Mouse (Mus musculus) lung, embryonic 16.5 days (tissue): ENCODE measurements at regions not wholly inside any gene's neighbourhood (a gene's known extent, or its start where the extent isn't known, plus 50 kb on each side); places are given as distances from the start of the nearest gene placed in this dataset.

Experiments used
- ATAC-seq: fragments of 200-750 bp; cut with Nextera tagmentation; 2 replicates; pipeline ENCODE4 v1.8.0; 2017; ENCODE audit warnings: low read depth, mild to moderate bottlenecking, moderate library complexity
- H3K27ac ChIP-seq: fragments of 300-500 bp; sonication (generic); 2 replicates; pipeline ENCODE4 v1.5.1; 2014; ENCODE audit warnings: mild to moderate bottlenecking, control low read depth, low read length
- H3K27me3 ChIP-seq: fragments of 300-500 bp; sonication (generic); 2 replicates; pipeline ENCODE4 v1.6.1; 2014; ENCODE audit warnings: low read depth, low read length, mixed read lengths; ENCODE audit not compliant: control insufficient read depth, insufficient read depth
- H3K36me3 ChIP-seq: fragments of 300-500 bp; sonication (generic); 2 replicates; pipeline ENCODE4 v1.6.1; 2014; ENCODE audit warnings: low read length; ENCODE audit not compliant: control insufficient read depth, insufficient read depth
- H3K4me1 ChIP-seq: fragments of 300-500 bp; sonication (generic); replicated peaks from 2 replicates; pipeline ENCODE4 v1.6.1; 2014; ENCODE audit warnings: low read length, mixed read lengths; ENCODE audit not compliant: control insufficient read depth, insufficient read depth
- H3K4me2 ChIP-seq: fragments of 300-500 bp; sonication (generic); 2 replicates; pipeline ENCODE4 v1.6.1; 2014; ENCODE audit warnings: low read depth, low read length, control low read depth
- H3K4me3 ChIP-seq: fragments of 300-500 bp; sonication (generic); 2 replicates; pipeline ENCODE4 v1.5.1; 2014; ENCODE audit warnings: mild to moderate bottlenecking, low read length, control low read depth
- H3K9ac ChIP-seq: fragments of 300-500 bp; sonication (generic); 2 replicates; pipeline ENCODE4 v1.6.1; 2014; ENCODE audit warnings: low read length, control low read depth
- H3K9me3 ChIP-seq: fragments of 300-500 bp; sonication (generic); 2 replicates; pipeline ENCODE4 v1.6.1; 2016; ENCODE audit warnings: low read length; ENCODE audit not compliant: control insufficient read depth
- WGBS: fragments of 180-500 bp; shearing (Covaris S2); extraction: QIAGEN DNeasy Blood & Tissue Kit; methylation state at CpG from one replicate; pipeline ENCODE4 v1.1.7; 2014; 5-methylcytosine and 5-hydroxymethylcytosine counted together

DNA sequence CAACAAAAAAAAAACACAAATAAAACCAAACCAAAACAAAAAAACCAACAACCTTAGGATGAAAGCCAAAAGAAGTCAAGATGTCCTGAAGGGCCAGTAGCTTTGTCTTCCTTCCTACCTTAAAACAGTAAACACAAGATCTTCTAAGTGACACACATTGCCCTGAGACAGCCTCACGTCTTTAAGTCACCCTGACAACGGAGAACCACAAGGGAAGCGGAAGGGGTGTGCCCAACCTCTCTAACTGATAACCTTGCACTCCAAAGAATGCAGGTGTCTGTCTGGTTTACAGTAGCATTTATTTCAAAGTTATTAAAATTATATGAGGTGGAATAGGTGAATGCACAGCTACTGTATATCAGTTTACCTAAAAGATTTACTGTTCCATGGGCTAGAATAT lies 105.7 kb upstream of the Pcgf5 start:
- no peak overlapping the region for H3K4me3 ChIP-seq
- H3K4me2 ChIP-seq, result no peak overlapping the region
- H3K36me3 ChIP-seq, result no peaks in the 10 kb centered on the region
- no peak for ATAC-seq
- H3K9me3 ChIP-seq, result no peaks in the 10 kb centered on the region
- H3K4me1 ChIP-seq, result no peaks in the 10 kb centered on the region
- no peak overlapping the region for H3K27ac ChIP-seq
- WGBS, result 73% methylated on average over 3 of the region's 3 CpGs
- H3K27me3 ChIP-seq, result no peaks in the 10 kb centered on the region
- no peak overlapping the region for H3K9ac ChIP-seq

DNA sequence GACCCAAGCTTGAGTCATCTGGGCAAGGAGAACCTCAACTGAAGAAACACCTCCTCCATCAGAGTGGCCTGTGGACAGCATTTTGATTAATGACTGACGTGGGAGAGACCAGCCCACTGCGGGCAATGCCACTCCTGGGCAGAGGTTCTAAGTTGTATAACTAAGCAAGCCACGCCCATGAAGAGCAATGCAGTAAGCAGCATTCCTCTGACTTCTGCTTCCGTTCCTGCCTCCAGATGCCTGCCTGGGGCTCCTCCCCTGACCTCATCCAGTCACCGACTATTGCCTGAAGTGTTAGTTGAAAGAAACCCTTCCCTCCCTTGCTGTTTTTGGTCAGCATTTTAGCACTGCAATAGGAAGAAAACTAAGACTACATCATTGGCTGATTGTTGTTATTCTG lies 105.2 kb upstream of the Pcgf5 start:
- no peak for ATAC-seq
- Histone ChIP-seq H3K27ac (no peak overlapping the region), H3K27me3 (no peaks in the 10 kb centered on the region), H3K4me2 (no peak overlapping the region), H3K4me1 (no peaks in the 10 kb centered on the region), H3K9ac (no peak overlapping the region), H3K9me3 (no peaks in the 10 kb centered on the region), H3K36me3 (no peaks in the 10 kb centered on the region), H3K4me3 (no peak overlapping the region)
- 56% methylated on average over 5 of the region's 5 CpGs for WGBS

DNA sequence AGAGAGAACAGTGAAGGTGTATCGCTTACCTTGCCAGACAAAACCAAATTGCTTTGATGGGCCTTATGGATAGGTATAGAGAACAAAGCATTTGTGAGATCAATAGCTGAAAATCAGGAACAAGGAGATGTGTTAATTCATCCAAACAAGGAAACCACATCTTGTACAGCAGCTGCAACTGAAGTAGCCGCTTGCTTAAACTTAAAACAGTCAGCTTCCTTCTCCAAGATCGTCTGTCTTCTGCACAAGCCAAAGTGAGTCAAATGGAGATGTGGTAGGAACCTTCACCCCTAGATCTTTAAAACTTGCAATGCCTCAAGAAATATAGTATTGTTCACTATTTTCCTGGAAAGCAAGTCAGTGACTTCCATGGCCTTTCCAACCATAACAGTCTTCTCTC lies 95.6 kb upstream of the Pcgf5 start:
- H3K36me3 ChIP-seq, result no peaks in the 10 kb centered on the region
- H3K27ac ChIP-seq, result no peak overlapping the region
- WGBS, result 80% methylated on average over 3 of the region's 3 CpGs
- no peak overlapping the region for H3K4me2 ChIP-seq
- no peak overlapping the region for H3K4me3 ChIP-seq
- H3K27me3 ChIP-seq, result no peaks in the 10 kb centered on the region
- no peaks in the 10 kb centered on the region for H3K9me3 ChIP-seq
- no peaks in the 10 kb centered on the region for H3K4me1 ChIP-seq
- H3K9ac ChIP-seq, result no peak overlapping the region
- ATAC-seq, result no peak

DNA sequence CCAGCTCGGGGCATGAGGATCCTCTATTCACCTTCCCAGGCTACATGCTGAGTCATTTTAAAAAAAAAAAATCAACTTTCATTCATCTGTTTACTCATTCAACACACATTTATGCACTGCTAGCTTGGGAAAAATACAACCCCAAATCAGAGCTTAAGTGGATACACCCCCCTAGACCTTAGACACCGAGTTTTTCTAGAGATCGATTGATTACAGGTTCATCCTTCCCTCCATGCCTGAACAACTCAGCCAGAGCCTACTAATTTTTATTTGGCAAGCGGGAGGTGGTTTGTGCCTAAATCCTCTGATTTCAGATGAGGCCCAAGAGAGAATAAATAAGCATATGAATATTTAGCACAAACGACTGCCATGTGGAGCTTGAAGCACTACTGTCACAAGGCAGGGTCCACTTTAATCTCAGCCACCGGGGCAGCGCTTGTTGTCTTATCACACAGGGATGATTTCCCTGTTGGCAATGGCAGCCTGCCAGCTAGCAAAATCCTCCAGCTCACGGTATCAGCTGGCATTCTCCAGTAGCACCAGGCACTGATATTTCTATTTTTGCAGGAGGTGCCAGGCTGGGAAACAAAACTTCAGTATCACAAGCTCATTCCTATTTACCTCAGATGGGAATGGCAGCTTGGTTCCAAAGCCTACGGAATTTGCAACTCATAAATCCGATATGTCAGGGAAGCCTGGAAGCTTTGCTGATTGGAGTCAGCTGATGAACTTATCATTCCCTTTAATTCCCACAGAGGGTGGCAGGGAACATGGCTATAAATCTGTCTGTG lies 90.2 kb upstream of the Pcgf5 start:
- no peak overlapping the region for H3K4me2 ChIP-seq
- no peak overlapping the region for H3K27ac ChIP-seq
- H3K27me3 ChIP-seq, result no peaks in the 10 kb centered on the region
- WGBS, result 43% methylated on average over 10 of the region's 10 CpGs
- no peak overlapping the region for H3K4me3 ChIP-seq
- H3K9ac ChIP-seq, result no peak overlapping the region
- no peaks in the 10 kb centered on the region for H3K4me1 ChIP-seq
- no peaks in the 10 kb centered on the region for H3K36me3 ChIP-seq
- H3K9me3 ChIP-seq, result no peaks in the 10 kb centered on the region
- no peak for ATAC-seq

DNA sequence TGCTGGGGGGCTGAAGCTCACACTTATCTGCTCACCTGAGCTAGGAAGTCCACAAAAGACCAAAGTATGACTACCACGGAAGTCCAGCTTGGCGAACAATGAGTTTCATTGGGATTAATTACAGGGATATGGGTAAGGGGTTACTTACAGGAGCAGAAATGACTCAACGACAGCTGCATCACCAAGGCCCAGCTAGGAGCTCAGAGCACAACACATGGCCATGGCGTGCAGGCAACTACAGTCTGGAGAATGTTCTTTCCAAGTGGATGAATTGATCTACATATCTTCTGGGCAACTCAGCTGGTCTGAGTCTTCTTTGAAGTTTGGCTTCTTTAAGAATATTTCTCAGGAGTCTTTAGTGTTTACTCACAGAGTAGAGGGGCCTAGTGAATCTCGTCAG lies 86.3 kb upstream of the Pcgf5 start:
- Histone ChIP-seq H3K9ac (no peak overlapping the region), H3K9me3 (no peaks in the 10 kb centered on the region), H3K4me3 (no peak overlapping the region), H3K4me1 (0 out of 2 replicates have a peak, but pooled peaks cover 3% of the 10 kb centered on the region), H3K36me3 (no peaks in the 10 kb centered on the region), H3K27ac (no peak overlapping the region), H3K4me2 (no peak overlapping the region), H3K27me3 (no peaks in the 10 kb centered on the region)
- no peak for ATAC-seq
- 74% methylated on average over 5 of the region's 5 CpGs for WGBS

DNA sequence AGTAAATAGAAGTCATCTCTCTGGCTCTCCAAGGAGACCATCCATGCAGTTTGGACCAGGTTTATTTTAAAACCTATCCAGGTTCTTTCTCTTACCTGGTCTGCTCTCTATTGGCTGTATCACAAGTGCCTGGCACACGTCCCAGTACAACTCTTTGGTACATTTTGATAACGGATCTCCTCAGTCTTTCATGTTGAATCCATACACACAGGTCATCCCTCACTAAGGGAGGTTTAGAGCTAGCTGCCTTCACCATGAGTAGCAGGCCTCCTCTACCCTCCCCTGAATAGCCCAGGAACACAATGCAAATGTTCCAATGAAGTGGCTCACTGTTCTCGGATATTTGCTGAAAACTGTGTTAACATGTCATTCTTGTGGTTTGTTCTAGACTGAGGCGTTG lies 84.2 kb upstream of the Pcgf5 start:
- Histone ChIP-seq H3K4me2 (no peak overlapping the region), H3K27ac (no peak overlapping the region), H3K9me3 (no peaks in the 10 kb centered on the region), H3K9ac (no peak overlapping the region), H3K4me1 (0 out of 2 replicates have a peak, but pooled peaks cover 3% of the 10 kb centered on the region), H3K36me3 (no peaks in the 10 kb centered on the region), H3K4me3 (no peak overlapping the region), H3K27me3 (no peaks in the 10 kb centered on the region)
- WGBS, result 50% methylated on average over 4 of the region's 4 CpGs
- ATAC-seq, result no peak

DNA sequence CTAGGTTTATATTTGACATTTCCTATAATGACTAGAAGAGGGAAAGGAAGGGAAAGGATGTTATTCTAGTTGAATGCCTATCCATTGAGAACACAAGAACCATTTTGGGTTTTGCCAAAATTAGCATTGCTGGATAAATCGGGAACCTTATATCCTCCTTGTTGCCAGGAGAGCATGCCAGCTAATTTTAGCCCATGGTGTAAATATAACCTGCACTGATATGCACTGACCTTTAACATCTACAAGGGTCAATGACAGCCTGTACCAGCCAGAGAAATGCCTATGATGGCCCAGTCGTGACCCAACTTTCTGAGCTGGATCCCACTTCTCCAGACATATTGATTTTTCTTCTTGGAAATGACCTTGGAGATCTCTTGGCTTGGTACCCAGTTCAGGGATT lies 83.7 kb upstream of the Pcgf5 start:
- ATAC-seq, result no peak
- no peak overlapping the region for H3K4me2 ChIP-seq
- no peak overlapping the region for H3K9ac ChIP-seq
- H3K27me3 ChIP-seq, result no peaks in the 10 kb centered on the region
- H3K27ac ChIP-seq, result no peak overlapping the region
- H3K9me3 ChIP-seq, result no peaks in the 10 kb centered on the region
- H3K4me3 ChIP-seq, result no peak overlapping the region
- no peaks in the 10 kb centered on the region for H3K36me3 ChIP-seq
- H3K4me1 ChIP-seq, result 0 out of 2 replicates have a peak, but pooled peaks cover 3% of the 10 kb centered on the region
- WGBS, result 64% methylated on average over 2 of the region's 2 CpGs

DNA sequence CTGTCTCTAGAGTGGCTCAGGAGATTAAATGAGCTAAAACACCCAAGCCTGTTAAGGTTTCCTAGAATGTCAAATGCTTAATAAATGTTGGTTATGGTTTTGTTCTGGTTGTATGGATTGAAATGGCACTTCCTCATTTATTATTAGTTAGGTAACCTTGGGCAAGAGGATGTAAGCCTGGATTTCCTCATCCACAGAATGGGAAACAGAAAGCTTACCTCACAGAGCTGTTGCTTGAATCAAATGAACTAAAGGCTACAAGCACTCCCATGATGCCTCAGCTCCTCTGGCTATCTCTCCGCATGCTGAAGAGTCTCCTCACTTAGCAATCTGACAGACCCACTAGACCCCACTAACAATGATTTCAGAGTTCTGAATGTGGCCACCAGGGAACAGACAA lies 82.8 kb upstream of the Pcgf5 start:
- H3K9me3 ChIP-seq, result no peaks in the 10 kb centered on the region
- no peak overlapping the region for H3K4me2 ChIP-seq
- no peak overlapping the region for H3K9ac ChIP-seq
- H3K4me1 ChIP-seq, result 0 out of 2 replicates have a peak, but pooled peaks cover 3% of the 10 kb centered on the region
- H3K27me3 ChIP-seq, result no peaks in the 10 kb centered on the region
- no peak overlapping the region for H3K27ac ChIP-seq
- WGBS, result 91% methylated on average over 1 of the region's 1 CpGs
- no peak for ATAC-seq
- H3K36me3 ChIP-seq, result no peaks in the 10 kb centered on the region
- H3K4me3 ChIP-seq, result no peak overlapping the region

DNA sequence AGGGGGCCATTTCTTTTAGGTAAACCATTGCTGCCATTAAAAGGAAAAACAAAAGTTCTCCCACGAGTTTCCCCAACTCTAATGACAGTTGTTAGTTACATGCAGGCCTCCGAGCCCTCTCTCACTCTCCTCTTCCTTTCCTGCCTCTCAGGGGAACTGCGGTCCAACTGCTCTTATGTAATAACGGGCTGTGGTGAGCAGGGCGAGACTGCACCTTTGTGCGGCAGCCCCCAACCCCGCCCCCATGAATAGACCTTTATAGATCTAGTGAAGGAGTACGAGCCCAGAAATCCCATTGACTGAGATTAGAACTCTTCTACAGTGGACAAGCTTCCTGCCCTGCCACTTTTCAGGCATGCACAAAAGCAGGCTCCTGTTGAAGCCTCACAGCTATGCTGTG lies 81.8 kb upstream of the Pcgf5 start:
- no peak for ATAC-seq
- no peak overlapping the region for H3K27ac ChIP-seq
- WGBS, result 54% methylated on average over 8 of the region's 8 CpGs

More for the DNA sequence above, 81.8 kb upstream of the Pcgf5 start:
- H3K36me3 ChIP-seq, result no peaks in the 10 kb centered on the region
- no peak overlapping the region for H3K4me3 ChIP-seq
- H3K4me1 ChIP-seq, result 0 out of 2 replicates have a peak, but pooled peaks cover 3% of the 10 kb centered on the region
- H3K9me3 ChIP-seq, result no peaks in the 10 kb centered on the region
- H3K27me3 ChIP-seq, result no peaks in the 10 kb centered on the region
- H3K9ac ChIP-seq, result no peak overlapping the region
- H3K4me2 ChIP-seq, result no peak overlapping the region
